Mouse (Mus musculus): Measurements from ENCODE around the gene Actr3. TPM values are rescaled to one million over a fixed set of nuclear protein-coding genes. Genes with fewer than 3 reads are reported as not detected.

Actr3 gene
- polyA plus RNA-seq, 1 experiment from 2014 or later = 223 TPM

- Histone ChIP-seq H3K9ac (ENCODE audit: low read depth, low read length) (no peak overlapping the region), H3K27me3 (replicated peaks; ENCODE audit: control insufficient read depth, insufficient read depth, low read length) (no peaks in the 10 kb centered on the region), H3K4me1 (replicated peaks; ENCODE audit: control insufficient read depth, insufficient read depth, low read length) (no peaks in the 10 kb centered on the region), H3K9me3 (ENCODE audit: control insufficient read depth) (no peaks in the 10 kb centered on the region), H3K27ac (ENCODE audit: low read depth, low read length) (no peak overlapping the region), H3K4me3 (ENCODE audit: low read depth, low read length) (no peak overlapping the region), H3K36me3 (ENCODE audit: control insufficient read depth, insufficient read depth) (no peaks in the 10 kb centered on the region), H3K4me2 (replicated peaks; ENCODE audit: low read depth) (no peak overlapping the region)
- TF ChIP-seq CTCF (IDR thresholded peaks at IDR 0.05; ENCODE audit: low read depth) = no peak
- 92% methylated on average over 4 of the region's 4 CpGs for whole genome bisulfite sequencing
- no peak for ATAC-seq
These were observed 84.0 kb downstream of the Actr3 start for GRCm38 (mm10) chr1:125351416-125352037.

- Histone ChIP-seq H3K4me1 (replicated peaks; ENCODE audit: control insufficient read depth, insufficient read depth, low read length) (no peaks in the 10 kb centered on the region), H3K4me3 (ENCODE audit: low read depth, low read length) (no peak overlapping the region), H3K9me3 (ENCODE audit: control insufficient read depth) (no peaks in the 10 kb centered on the region), H3K27me3 (replicated peaks; ENCODE audit: control insufficient read depth, insufficient read depth, low read length) (no peaks in the 10 kb centered on the region), H3K4me2 (replicated peaks; ENCODE audit: low read depth) (no peak overlapping the region), H3K36me3 (ENCODE audit: control insufficient read depth, insufficient read depth) (no peaks in the 10 kb centered on the region), H3K27ac (ENCODE audit: low read depth, low read length) (no peak overlapping the region), H3K9ac (ENCODE audit: low read depth, low read length) (no peak overlapping the region)
- 76% methylated on average over 5 of the region's 5 CpGs for WGBS
- no peak for ATAC-seq
- no peak for TF ChIP-seq CTCF (IDR thresholded peaks at IDR 0.05; ENCODE audit: low read depth)
These were observed 84.7 kb downstream of the Actr3 start for GRCm38 (mm10) chr1:125350843-125351242.

GRCm38 (mm10) chr1:125345854-125346253, 89.7 kb downstream of the Actr3 start:
- H3K36me3 ChIP-seq (ENCODE audit: control insufficient read depth, insufficient read depth) = no peaks in the 10 kb centered on the region
- no peaks in the 10 kb centered on the region for H3K27me3 ChIP-seq (replicated peaks; ENCODE audit: control insufficient read depth, insufficient read depth, low read length)
- WGBS = 91% methylated on average over 9 of the region's 9 CpGs
- no peak overlapping the region for H3K4me3 ChIP-seq (ENCODE audit: low read depth, low read length)
- no peak for ATAC-seq
- H3K4me2 ChIP-seq (replicated peaks; ENCODE audit: low read depth) = no peak overlapping the region
- H3K4me1 ChIP-seq (replicated peaks; ENCODE audit: control insufficient read depth, insufficient read depth, low read length) = no peaks in the 10 kb centered on the region
- no peaks in the 10 kb centered on the region for H3K9me3 ChIP-seq (ENCODE audit: control insufficient read depth)
- no peak for TF ChIP-seq CTCF (IDR thresholded peaks at IDR 0.05; ENCODE audit: low read depth)
- H3K9ac ChIP-seq (ENCODE audit: low read depth, low read length) = no peak overlapping the region
- no peak overlapping the region for H3K27ac ChIP-seq (ENCODE audit: low read depth, low read length)

- Histone ChIP-seq H3K4me2 (replicated peaks; ENCODE audit: low read depth) (no peak overlapping the region), H3K27me3 (replicated peaks; ENCODE audit: control insufficient read depth, insufficient read depth, low read length) (no peaks in the 10 kb centered on the region), H3K9ac (ENCODE audit: low read depth, low read length) (no peak overlapping the region), H3K36me3 (ENCODE audit: control insufficient read depth, insufficient read depth) (no peaks in the 10 kb centered on the region), H3K4me3 (ENCODE audit: low read depth, low read length) (no peak overlapping the region), H3K27ac (ENCODE audit: low read depth, low read length) (no peak overlapping the region), H3K9me3 (ENCODE audit: control insufficient read depth) (no peaks in the 10 kb centered on the region), H3K4me1 (replicated peaks; ENCODE audit: control insufficient read depth, insufficient read depth, low read length) (no peaks in the 10 kb centered on the region)
- no peak for ATAC-seq
- WGBS = 88% methylated on average over 6 of the region's 6 CpGs
- TF ChIP-seq CTCF (IDR thresholded peaks at IDR 0.05; ENCODE audit: low read depth) = no peak
These were observed 90.1 kb downstream of the Actr3 start for GRCm38 (mm10) chr1:125345448-125345847.

GRCm38 (mm10) chr1:125343105-125343504, 92.4 kb downstream of the Actr3 start:
- Histone ChIP-seq H3K9ac (ENCODE audit: low read depth, low read length) (no peak overlapping the region), H3K9me3 (ENCODE audit: control insufficient read depth) (no peaks in the 10 kb centered on the region), H3K4me3 (ENCODE audit: low read depth, low read length) (no peak overlapping the region), H3K36me3 (ENCODE audit: control insufficient read depth, insufficient read depth) (no peaks in the 10 kb centered on the region), H3K27ac (ENCODE audit: low read depth, low read length) (no peak overlapping the region), H3K4me1 (replicated peaks; ENCODE audit: control insufficient read depth, insufficient read depth, low read length) (no peaks in the 10 kb centered on the region), H3K27me3 (replicated peaks; ENCODE audit: control insufficient read depth, insufficient read depth, low read length) (no peaks in the 10 kb centered on the region), H3K4me2 (replicated peaks; ENCODE audit: low read depth) (no peak overlapping the region)
- 76% methylated on average over 2 of the region's 2 CpGs for WGBS
- no peak for TF ChIP-seq CTCF (IDR thresholded peaks at IDR 0.05; ENCODE audit: low read depth)
- ATAC-seq = no peak

Other genes starting within 250 kb of the Actr3 start
- 36.2 and 37.4 TPM in 2 replicates for gene Slc35f5, start 124.9 kb upstream of the Actr3 start, polyA plus RNA-seq (2015; fragmentation: Nextera tagmentation; extraction: Ambion mirVana)
- gene Gpr39, start 241.3 kb upstream of the Actr3 start, polyA plus RNA-seq (2015; fragmentation: Nextera tagmentation; extraction: Ambion mirVana) = 6.8 TPM in 2 replicates